Mouse (Mus musculus): ENCODE data around the gene Rcor1. TPM values are rescaled to one million over a fixed set of nuclear protein-coding genes. Genes with fewer than 3 reads are reported as not detected.

The Rcor1 gene
- polyA plus RNA-seq (2014; fragmentation: Nextera tagmentation; extraction: Ambion mirVana), result 10.4 and 12.1 TPM in 2 replicates

DNA sequence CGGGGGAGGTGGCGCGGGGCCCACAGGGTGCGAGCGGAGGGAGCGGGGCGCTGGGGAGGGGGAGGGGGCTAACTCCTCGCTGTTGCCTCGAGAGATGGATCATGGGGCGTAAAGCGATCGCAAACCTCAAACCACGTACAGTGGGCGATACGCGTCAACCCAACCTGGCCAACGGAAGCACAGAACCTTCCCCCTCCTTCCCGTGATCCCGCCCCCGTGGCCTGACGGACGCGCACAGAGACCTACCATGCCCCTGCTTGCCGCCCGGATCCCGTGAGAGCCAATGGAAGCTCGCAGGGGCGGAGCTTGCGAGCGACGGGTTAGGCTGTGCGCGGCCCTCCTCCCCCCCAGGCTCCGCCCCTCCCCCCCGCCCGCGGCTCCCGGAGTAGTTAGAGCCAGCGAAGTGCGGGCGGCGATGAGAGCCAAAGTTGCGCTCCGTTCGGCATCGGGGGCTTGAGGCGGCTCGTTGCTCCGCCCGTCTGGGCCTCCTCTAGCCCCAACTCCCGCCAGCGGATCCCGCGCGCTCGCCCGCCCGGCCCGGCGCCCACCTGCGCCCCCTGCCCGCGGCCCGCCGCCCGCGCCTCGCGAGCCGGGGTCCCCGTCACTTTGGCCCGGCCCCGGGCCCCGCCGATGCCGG, at the start of gene Rcor1:
Gene Rcor1 (plus strand): TSS at position 376 of the 637 bp plus-strand sequence.
- ATAC-seq (ENCODE audit: low FRiP score) (peak; percentile 97), DNase-seq (ENCODE audit: low spot score, missing footprints) (peak; percentile 99)
- Histone ChIP-seq H3K9ac (ENCODE audit: low read length) (peak within 1 kb of the TSS; percentile 96), H3K36me3 (ENCODE audit: control insufficient read depth, insufficient read depth, low read length) (no peaks in the 10 kb centered on the region), H3K27me3 (ENCODE audit: control insufficient read depth, insufficient read depth, low read length) (no peaks in the 10 kb centered on the region), H3K27ac (ENCODE audit: low read depth, low read length) (peak within 1 kb of the TSS; percentile 97), H3K4me3 (ENCODE audit: low read depth, low read length) (peak within 1 kb of the TSS; percentile 99), H3K4me2 (peak within 1 kb of the TSS; percentile 93), H3K4me1 (ENCODE audit: control insufficient read depth, insufficient read depth, low read length) (peaks cover 18% of the 10 kb centered on the region), H3K9me3 (ENCODE audit: control insufficient read depth, low read length) (no peaks in the 10 kb centered on the region)
- WGBS, result under 1% methylated on average over 53 of the region's 76 CpGs

DNA sequence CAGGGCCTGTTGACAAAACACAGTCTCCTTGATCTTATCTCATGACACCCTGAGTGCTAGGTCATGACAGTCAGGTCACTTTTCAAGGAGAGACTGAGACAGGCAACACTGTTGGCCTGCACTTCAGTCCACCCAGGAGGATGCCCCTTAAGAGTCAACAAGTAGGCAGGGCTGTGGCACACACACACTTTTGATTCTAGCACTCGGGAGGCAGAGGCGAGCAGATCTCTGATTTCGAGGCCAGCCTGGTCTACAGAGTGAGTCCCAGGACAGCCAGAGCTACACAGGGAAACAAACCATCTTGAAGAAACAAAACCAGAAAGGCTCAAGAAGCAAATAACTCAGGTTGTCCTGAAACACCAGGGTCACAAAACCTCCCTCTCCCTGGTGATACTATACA, 49.7 kb upstream of the Rcor1 start:
- Histone ChIP-seq H3K9ac (ENCODE audit: low read length) (no peak overlapping the region), H3K9me3 (ENCODE audit: control insufficient read depth, low read length) (no peaks in the 10 kb centered on the region), H3K36me3 (ENCODE audit: control insufficient read depth, insufficient read depth, low read length) (no peaks in the 10 kb centered on the region), H3K4me2 (no peak overlapping the region), H3K4me1 (ENCODE audit: control insufficient read depth, insufficient read depth, low read length) (0 out of 2 replicates have a peak, but pooled peaks cover 6% of the 10 kb centered on the region), H3K4me3 (ENCODE audit: low read depth, low read length) (no peak overlapping the region), H3K27ac (ENCODE audit: low read depth, low read length) (no peak overlapping the region), H3K27me3 (ENCODE audit: control insufficient read depth, insufficient read depth, low read length) (no peaks in the 10 kb centered on the region)
- DNase-seq (ENCODE audit: low spot score, missing footprints) (peak; percentile 75), ATAC-seq (ENCODE audit: low FRiP score) (no peak)
- WGBS, result 93% methylated on average over 3 of the region's 3 CpGs

DNA sequence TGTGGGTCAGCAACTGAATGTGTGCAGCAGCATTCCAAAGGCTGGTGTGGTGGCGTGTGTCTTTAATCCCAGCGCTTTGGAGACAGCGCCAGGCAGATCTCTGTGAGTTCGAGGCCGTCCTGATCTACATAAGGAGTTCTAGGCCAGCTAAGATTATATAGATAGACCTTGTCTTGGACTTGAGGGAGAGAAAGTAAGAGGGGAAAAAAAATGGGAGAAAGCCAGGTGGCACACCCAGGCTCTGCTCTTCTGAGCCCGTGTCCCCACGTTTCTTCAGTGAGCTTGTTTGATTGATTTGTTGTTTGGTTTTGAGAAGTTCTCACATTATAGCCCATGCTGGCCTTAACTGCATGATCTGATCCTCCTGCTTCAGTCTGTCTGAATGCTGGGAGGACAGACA, 48.7 kb upstream of the Rcor1 start:
- 97% methylated on average over 7 of the region's 7 CpGs for WGBS
- Histone ChIP-seq H3K27me3 (ENCODE audit: control insufficient read depth, insufficient read depth, low read length) (no peaks in the 10 kb centered on the region), H3K9ac (ENCODE audit: low read length) (no peak overlapping the region), H3K4me1 (ENCODE audit: control insufficient read depth, insufficient read depth, low read length) (0 out of 2 replicates have a peak, but pooled peaks cover 6% of the 10 kb centered on the region), H3K27ac (ENCODE audit: low read depth, low read length) (no peak overlapping the region), H3K9me3 (ENCODE audit: control insufficient read depth, low read length) (no peaks in the 10 kb centered on the region), H3K36me3 (ENCODE audit: control insufficient read depth, insufficient read depth, low read length) (no peaks in the 10 kb centered on the region), H3K4me3 (ENCODE audit: low read depth, low read length) (no peak overlapping the region), H3K4me2 (no peak overlapping the region)
- DNase-seq (ENCODE audit: low spot score, missing footprints) (peak; percentile 51), ATAC-seq (ENCODE audit: low FRiP score) (no peak)

DNA sequence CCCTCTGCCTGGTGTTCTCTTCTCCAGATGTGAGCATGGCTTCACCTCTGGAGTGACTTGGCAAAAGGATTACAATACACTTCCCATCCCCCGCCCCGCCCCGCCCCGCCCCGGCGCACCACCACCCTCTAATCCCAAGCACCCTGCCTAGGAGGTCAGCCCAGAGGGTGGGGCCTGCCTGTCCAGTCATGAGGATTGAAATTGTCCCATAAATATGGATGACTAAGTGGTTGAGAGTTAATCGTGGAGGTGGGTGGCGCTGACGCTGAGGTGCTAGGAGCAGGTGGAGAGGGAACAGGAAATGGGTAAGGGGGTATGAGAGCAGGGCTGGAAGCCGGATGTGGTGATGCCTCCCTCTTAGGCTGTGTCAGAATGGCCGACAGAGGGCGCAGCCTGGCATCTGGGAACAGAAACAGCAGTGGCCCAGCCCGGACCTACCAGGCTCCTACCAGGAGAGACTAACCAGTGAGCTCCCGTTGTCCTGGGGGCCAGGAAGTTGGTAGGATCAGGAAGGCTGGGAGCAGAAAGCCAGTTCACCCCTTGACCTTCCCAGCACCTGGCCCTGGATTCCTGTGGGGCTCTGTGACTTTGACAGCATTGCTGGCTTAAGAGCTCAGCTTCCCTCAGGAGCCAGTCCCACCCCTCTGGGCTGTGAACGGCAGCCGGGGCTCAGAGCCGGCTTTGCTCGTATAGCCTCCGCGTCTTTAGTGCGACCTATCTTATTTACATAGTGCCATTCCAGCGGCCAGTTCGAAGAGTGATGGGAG, 47.6 kb upstream of the Rcor1 start:
- Histone ChIP-seq H3K4me2 (peak overlapping the region; percentile 55), H3K27me3 (ENCODE audit: control insufficient read depth, insufficient read depth, low read length) (no peaks in the 10 kb centered on the region), H3K4me3 (ENCODE audit: low read depth, low read length) (peak overlapping the region; percentile 43), H3K9me3 (ENCODE audit: control insufficient read depth, low read length) (no peaks in the 10 kb centered on the region), H3K4me1 (ENCODE audit: control insufficient read depth, insufficient read depth, low read length) (0 out of 2 replicates have a peak, but pooled peaks cover 6% of the 10 kb centered on the region), H3K36me3 (ENCODE audit: control insufficient read depth, insufficient read depth, low read length) (no peaks in the 10 kb centered on the region), H3K9ac (ENCODE audit: low read length) (peak overlapping the region; percentile 68), H3K27ac (ENCODE audit: low read depth, low read length) (peak overlapping the region; percentile 50)
- peak; percentile 90 for ATAC-seq (ENCODE audit: low FRiP score)
- WGBS, result 2% methylated on average over 23 of the region's 23 CpGs
- DNase-seq (ENCODE audit: low spot score, missing footprints), result peak; percentile 98

DNA sequence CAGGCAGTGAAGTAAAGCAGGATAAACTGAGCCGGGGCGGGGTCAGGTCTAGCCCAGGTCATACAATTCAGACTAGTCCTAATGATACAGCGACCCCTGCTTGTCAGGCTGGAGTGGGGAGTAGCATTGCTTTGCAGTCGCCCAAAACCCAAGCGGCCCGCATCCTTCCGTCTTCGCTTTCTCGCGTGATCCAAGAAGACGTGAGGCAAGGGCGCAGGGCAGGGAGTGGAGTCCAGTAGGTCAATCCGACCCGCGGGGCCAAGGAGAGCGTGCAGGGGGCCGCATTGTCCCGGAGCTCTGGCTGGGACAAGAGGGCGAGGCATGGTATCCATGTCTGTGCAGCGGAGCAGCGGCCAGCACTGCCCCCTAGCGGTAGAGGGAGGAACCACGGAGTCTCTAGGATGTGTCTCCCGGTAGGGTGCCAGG, 47.0 kb upstream of the Rcor1 start:
- WGBS, result 0% methylated on average over 24 of the region's 24 CpGs
- no peaks in the 10 kb centered on the region for H3K9me3 ChIP-seq (ENCODE audit: control insufficient read depth, low read length)
- DNase-seq (ENCODE audit: low spot score, missing footprints), result peak; percentile 100
- H3K36me3 ChIP-seq (ENCODE audit: control insufficient read depth, insufficient read depth, low read length), result no peaks in the 10 kb centered on the region
- no peaks in the 10 kb centered on the region for H3K27me3 ChIP-seq (ENCODE audit: control insufficient read depth, insufficient read depth, low read length)
- H3K27ac ChIP-seq (ENCODE audit: low read depth, low read length), result peak overlapping the region; percentile 50; the same call in 1 of the 2 replicates
- peak overlapping the region; percentile 43 for H3K4me3 ChIP-seq (ENCODE audit: low read depth, low read length)
- H3K4me2 ChIP-seq, result peak overlapping the region; percentile 55
- H3K9ac ChIP-seq (ENCODE audit: low read length), result peak overlapping the region; percentile 68
- peak; percentile 91 for ATAC-seq (ENCODE audit: low FRiP score)
- H3K4me1 ChIP-seq (ENCODE audit: control insufficient read depth, insufficient read depth, low read length), result 0 out of 2 replicates have a peak, but pooled peaks cover 6% of the 10 kb centered on the region

DNA sequence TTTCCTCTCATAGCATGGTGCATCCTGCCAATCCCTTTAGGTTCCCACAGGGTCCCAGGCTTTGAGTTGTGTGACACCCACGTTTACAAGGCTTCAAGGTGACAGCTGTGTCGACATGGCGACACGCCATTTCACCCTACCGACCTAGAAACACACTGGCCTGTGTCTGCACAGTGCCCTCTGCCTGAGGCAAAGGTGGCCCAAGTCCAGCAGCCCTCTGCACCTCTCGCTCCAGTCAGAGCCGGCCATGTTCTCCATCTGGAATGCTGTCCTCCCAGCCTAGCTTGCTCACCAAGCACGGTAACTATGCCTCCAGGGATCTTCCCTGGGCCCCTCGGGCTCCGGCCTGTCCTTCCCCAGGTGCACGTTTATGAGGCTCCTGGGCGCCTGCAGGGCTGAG, 46.4 kb upstream of the Rcor1 start:
- Histone ChIP-seq H3K27me3 (ENCODE audit: control insufficient read depth, insufficient read depth, low read length) (no peaks in the 10 kb centered on the region), H3K4me2 (no peak overlapping the region), H3K36me3 (ENCODE audit: control insufficient read depth, insufficient read depth, low read length) (no peaks in the 10 kb centered on the region), H3K4me1 (ENCODE audit: control insufficient read depth, insufficient read depth, low read length) (0 out of 2 replicates have a peak, but pooled peaks cover 6% of the 10 kb centered on the region), H3K9ac (ENCODE audit: low read length) (no peak overlapping the region), H3K4me3 (ENCODE audit: low read depth, low read length) (no peak overlapping the region), H3K9me3 (ENCODE audit: control insufficient read depth, low read length) (no peaks in the 10 kb centered on the region), H3K27ac (ENCODE audit: low read depth, low read length) (no peak overlapping the region)
- 82% methylated on average over 12 of the region's 12 CpGs for WGBS
- DNase-seq (ENCODE audit: low spot score, missing footprints), result no peak
- no peak for ATAC-seq (ENCODE audit: low FRiP score)

DNA sequence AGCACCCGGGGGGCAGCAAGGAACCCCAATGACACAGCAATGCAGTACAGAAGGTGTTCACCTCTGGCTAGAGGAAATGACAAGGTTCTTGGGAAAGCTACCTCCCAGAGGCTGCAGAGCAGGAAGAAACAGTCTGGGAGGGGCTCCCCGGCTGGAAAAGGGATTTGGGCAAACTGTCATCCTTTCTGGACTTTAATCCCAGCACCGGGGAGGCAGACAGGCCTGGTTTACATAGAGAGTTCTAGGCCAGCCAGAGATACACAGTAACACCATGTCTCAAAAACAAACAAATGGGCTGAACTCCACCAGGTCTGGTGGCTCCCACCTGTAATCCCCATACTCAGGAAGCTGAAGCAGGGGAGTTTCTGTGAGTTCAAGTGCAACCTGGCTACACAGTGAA, 45.9 kb upstream of the Rcor1 start:
- H3K4me3 ChIP-seq (ENCODE audit: low read depth, low read length), result no peak overlapping the region
- H3K36me3 ChIP-seq (ENCODE audit: control insufficient read depth, insufficient read depth, low read length), result no peaks in the 10 kb centered on the region
- DNase-seq (ENCODE audit: low spot score, missing footprints), result no peak
- H3K9ac ChIP-seq (ENCODE audit: low read length), result no peak overlapping the region
- H3K4me1 ChIP-seq (ENCODE audit: control insufficient read depth, insufficient read depth, low read length), result 0 out of 2 replicates have a peak, but pooled peaks cover 6% of the 10 kb centered on the region
- no peak overlapping the region for H3K27ac ChIP-seq (ENCODE audit: low read depth, low read length)
- no peaks in the 10 kb centered on the region for H3K27me3 ChIP-seq (ENCODE audit: control insufficient read depth, insufficient read depth, low read length)
- ATAC-seq (ENCODE audit: low FRiP score), result no peak
- H3K9me3 ChIP-seq (ENCODE audit: control insufficient read depth, low read length), result peaks cover 3% of the 10 kb centered on the region; the same call in 1 of the 2 replicates
- 80% methylated on average over 3 of the region's 3 CpGs for WGBS
- H3K4me2 ChIP-seq, result no peak overlapping the region

DNA sequence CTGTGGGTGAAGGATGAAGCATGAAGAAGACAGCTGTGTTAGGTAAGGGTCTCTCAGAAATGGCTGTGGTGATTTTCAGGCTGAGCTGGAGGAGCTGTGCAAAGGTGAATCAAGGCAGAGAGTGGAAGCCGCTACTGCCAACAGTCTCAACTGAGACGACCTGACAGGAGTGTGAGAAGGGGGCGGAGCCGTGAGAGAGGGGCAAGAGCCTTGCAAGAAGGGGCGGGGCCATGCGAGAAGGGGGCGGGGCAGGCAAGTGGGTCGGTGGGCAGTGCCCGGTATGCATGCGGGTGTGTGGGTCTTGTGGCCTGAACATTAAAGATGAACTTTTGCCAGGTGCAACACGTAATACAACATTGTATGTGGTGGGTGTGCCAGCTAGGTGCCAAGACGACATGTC, 44.5 kb upstream of the Rcor1 start:
- Histone ChIP-seq H3K27ac (ENCODE audit: low read depth, low read length) (no peak overlapping the region), H3K9me3 (ENCODE audit: control insufficient read depth, low read length) (peaks cover 3% of the 10 kb centered on the region; the same call in 1 of the 2 replicates), H3K9ac (ENCODE audit: low read length) (no peak overlapping the region), H3K36me3 (ENCODE audit: control insufficient read depth, insufficient read depth, low read length) (no peaks in the 10 kb centered on the region), H3K27me3 (ENCODE audit: control insufficient read depth, insufficient read depth, low read length) (no peaks in the 10 kb centered on the region), H3K4me2 (no peak overlapping the region), H3K4me3 (ENCODE audit: low read depth, low read length) (no peak overlapping the region), H3K4me1 (ENCODE audit: control insufficient read depth, insufficient read depth, low read length) (0 out of 2 replicates have a peak, but pooled peaks cover 6% of the 10 kb centered on the region)
- no peak for ATAC-seq (ENCODE audit: low FRiP score)
- no peak for DNase-seq (ENCODE audit: low spot score, missing footprints)
- 40% methylated on average over 12 of the region's 12 CpGs for WGBS

DNA sequence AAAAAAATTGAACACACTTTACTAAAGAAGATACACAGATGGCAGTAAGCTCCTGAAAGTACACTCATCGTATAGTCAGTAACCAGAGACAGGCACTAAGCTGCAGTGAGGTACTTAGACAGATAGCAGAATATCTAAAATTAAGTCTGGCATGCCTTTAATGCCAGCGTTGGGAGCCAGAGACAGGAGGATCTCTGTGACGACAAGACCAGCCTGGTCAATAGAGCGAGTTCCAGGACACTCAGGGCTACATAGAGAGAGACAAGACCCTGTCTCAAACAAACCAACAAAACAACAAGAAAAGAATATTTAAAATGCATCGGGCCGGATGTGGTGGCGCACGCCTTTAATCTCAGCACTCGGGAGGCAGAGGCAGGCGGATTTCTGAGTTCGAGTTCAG, 41.1 kb upstream of the Rcor1 start:
- no peaks in the 10 kb centered on the region for H3K4me1 ChIP-seq (ENCODE audit: control insufficient read depth, insufficient read depth, low read length)
- no peaks in the 10 kb centered on the region for H3K36me3 ChIP-seq (ENCODE audit: control insufficient read depth, insufficient read depth, low read length)
- H3K4me3 ChIP-seq (ENCODE audit: low read depth, low read length), result no peak overlapping the region
- ATAC-seq (ENCODE audit: low FRiP score) (no peak), DNase-seq (ENCODE audit: low spot score, missing footprints) (peak; percentile 76)
- no peak overlapping the region for H3K9ac ChIP-seq (ENCODE audit: low read length)
- H3K9me3 ChIP-seq (ENCODE audit: control insufficient read depth, low read length), result peaks cover 3% of the 10 kb centered on the region; the same call in 1 of the 2 replicates
- no peak overlapping the region for H3K4me2 ChIP-seq
- no peak overlapping the region for H3K27ac ChIP-seq (ENCODE audit: low read depth, low read length)
- H3K27me3 ChIP-seq (ENCODE audit: control insufficient read depth, insufficient read depth, low read length), result no peaks in the 10 kb centered on the region
- 94% methylated on average over 11 of the region's 11 CpGs for WGBS
